Mouse (Mus musculus) MEL (cell line): ENCODE data around the gene Rpusd4.

Experiments used
- BHLHE40 ChIP-seq: IDR thresholded peaks from 2 replicates; pipeline ENCODE4 v1.6.1; 2012; ENCODE audit warnings: low read depth, mild to moderate bottlenecking, inconsistent platforms, low read length, improper control_type of control experiment, borderline replicate concordance
- CTCF ChIP-seq, 3 experiments: IDR thresholded peaks in 2 of 3; conservative IDR thresholded peaks in 1 of 3; 2 replicates each; pipeline ENCODE4 v1.5.1; 2011 to 2012; ENCODE audit warnings: low read length in 3 of 3, low read depth in 2 of 3, mild to moderate bottlenecking in 2 of 3, improper control_type of control experiment in 1 of 3, inconsistent platforms in 1 of 3, mixed read lengths in 1 of 3, moderate library complexity in 1 of 3; ENCODE audit not compliant: control insufficient read depth in 1 of 3, insufficient read depth in 1 of 3, poor library complexity in 1 of 3, severe bottlenecking in 1 of 3
- ELF1 ChIP-seq: IDR thresholded peaks from 2 replicates; pipeline ENCODE4 v1.6.1; 2014; ENCODE audit warnings: low read depth, mild to moderate bottlenecking, inconsistent platforms, low read length, improper control_type of control experiment, moderate library complexity
- EP300 ChIP-seq, 2 experiments: IDR thresholded peaks; 2 replicates each; pipeline ENCODE4 v1.6.1; 2011; ENCODE audit warnings: improper control_type of control experiment in 2 of 2, low read length in 2 of 2, low read depth in 1 of 2, mild to moderate bottlenecking in 1 of 2
- GATA1 ChIP-seq: IDR thresholded peaks from 2 replicates; pipeline ENCODE4 v1.6.1; 2011; ENCODE audit warnings: low read depth, low read length, improper control_type of control experiment
- MXI1 ChIP-seq: IDR thresholded peaks from 2 replicates; pipeline ENCODE4 v1.6.1; 2011; ENCODE audit warnings: mild to moderate bottlenecking, low read depth, low read length, improper control_type of control experiment
- MYC ChIP-seq: IDR thresholded peaks from 2 replicates; pipeline ENCODE4 v1.6.1; 2011; ENCODE audit warnings: low read depth, mild to moderate bottlenecking, low read length, improper control_type of control experiment, moderate library complexity
- POLR2A ChIP-seq, 2 experiments: IDR thresholded peaks; 2 replicates each; pipeline ENCODE4 v1.6.1; 2011 to 2012; ENCODE audit warnings: low read length in 2 of 2, mild to moderate bottlenecking in 2 of 2, control low read depth in 1 of 2, improper control_type of control experiment in 1 of 2, low read depth in 1 of 2, moderate library complexity in 1 of 2; ENCODE audit not compliant: control insufficient read depth in 1 of 2, insufficient read depth in 1 of 2, poor library complexity in 1 of 2
- POLR2AphosphoS2 ChIP-seq: IDR thresholded peaks from 2 replicates; pipeline ENCODE4 v1.6.1; 2011; ENCODE audit warnings: low read length, improper control_type of control experiment
- RAD21 ChIP-seq: IDR thresholded peaks from 2 replicates; pipeline ENCODE4 v1.6.1; 2011; ENCODE audit warnings: mild to moderate bottlenecking, low read depth, low read length, improper control_type of control experiment
- RCOR1 ChIP-seq: IDR thresholded peaks from 2 replicates; pipeline ENCODE4 v1.6.1; 2012; ENCODE audit warnings: low read depth, mild to moderate bottlenecking, inconsistent platforms, low read length, improper control_type of control experiment
- TCF12 ChIP-seq: IDR thresholded peaks from 2 replicates; pipeline ENCODE4 v1.6.1; 2014; ENCODE audit warnings: low read depth, mild to moderate bottlenecking, inconsistent platforms, low read length, improper control_type of control experiment, moderate library complexity
- ZMIZ1 ChIP-seq: IDR thresholded peaks from 2 replicates; pipeline ENCODE4 v1.6.1; 2012; ENCODE audit warnings: low read depth, mild to moderate bottlenecking, inconsistent platforms, low read length, improper control_type of control experiment, moderate library complexity

GRCm38 (mm10) chr9:35286351-35286750 is 18.7 kb downstream of the Rpusd4 start:
- TF ChIP-seq POLR2A (IDR thresholded peaks at IDR 0.05; ENCODE audit: control insufficient read depth in 1 of 2, insufficient read depth in 1 of 2, low read depth in 1 of 2, low read length in 2 of 2, poor library complexity in 1 of 2) (no peak), CTCF (IDR thresholded peaks at IDR 0.05 in 2 of 3, conservative IDR thresholded peaks at IDR 0.05 in 1 of 3; ENCODE audit: control insufficient read depth in 1 of 3, insufficient read depth in 1 of 3, low read depth in 2 of 3, low read length in 3 of 3, poor library complexity in 1 of 3, severe bottlenecking in 1 of 3) (no peak), ZMIZ1 (no peak), BHLHE40 (no peak), POLR2AphosphoS2 (no peak), MYC (no peak), TCF12 (no peak), EP300 (IDR thresholded peaks at IDR 0.05; ENCODE audit: low read depth in 1 of 2, low read length in 2 of 2) (no peak), MXI1 (no peak), GATA1 (no peak), RCOR1 (no peak), ELF1 (no peak), RAD21 (no peak)
